Mouse (Mus musculus): ENCODE measurements at regions not wholly inside any gene's neighbourhood (a gene's known extent, or its start where the extent isn't known, plus 50 kb on each side); places are given as distances from the start of the nearest gene placed in this dataset.

GRCm38 (mm10) chr11:19438385-19438784 is 419.6 kb upstream of the Meis1 start:
- TF ChIP-seq POLR2A (IDR thresholded peaks at IDR 0.05; ENCODE audit: low read depth, low read length) (no peak), CTCF (conservative IDR thresholded peaks at IDR 0.05; ENCODE audit: insufficient read depth, insufficient read length, low read depth, low read length) (no peak)

Data from kidney, adult 2 months (tissue).